Mouse (Mus musculus): ENCODE data around the gene Gskip. TPM values are rescaled to one million over a fixed set of nuclear protein-coding genes. Genes with fewer than 3 reads are reported as not detected.
A peak's percentile ranks its signal among the peaks of the same experiment; 100 is the strongest.

Gene Gskip
- polyA plus RNA-seq (2017; shearing (Covaris generic)): 10 to 100 TPM; 38.3 to 38.4 TPM

GRCm38 (mm10) chr12:105683933-105684901, at the start of gene Gskip:
Gskip (plus strand) TSS chr12:105684829.
- ATAC-seq: peak; percentile 44

GRCm38 (mm10) chr12:105636551-105636950, 48.1 kb upstream of the Gskip start:
- ATAC-seq: no peak

GRCm38 (mm10) chr12:105637554-105637953, 47.1 kb upstream of the Gskip start:
- ATAC-seq: no peak

GRCm38 (mm10) chr12:105642770-105643321, 41.8 kb upstream of the Gskip start:
- ATAC-seq: no peak

- no peak for ATAC-seq
Measured at GRCm38 (mm10) chr12:105655850-105656249, 28.8 kb upstream of the Gskip start.

- no peak for ATAC-seq
Measured at GRCm38 (mm10) chr12:105676274-105676673, 8.4 kb upstream of the Gskip start.

GRCm38 (mm10) chr12:105678211-105678610, 6.4 kb upstream of the Gskip start:
- ATAC-seq: no peak

GRCm38 (mm10) chr12:105678762-105679161, 5.9 kb upstream of the Gskip start:
- no peak for ATAC-seq

GRCm38 (mm10) chr12:105685001-105685691, 517 bp downstream of the Gskip start, which contains the start of gene Atg2b:
Atg2b (minus strand) TSS chr12:105685211.
- peak; percentile 82 for ATAC-seq

- no peak for ATAC-seq
Measured at GRCm38 (mm10) chr12:105686791-105687190, 2.2 kb downstream of the Gskip start.

GRCm38 (mm10) chr12:105687416-105687815, 2.8 kb downstream of the Gskip start:
- ATAC-seq: no peak

- ATAC-seq: no peak
Measured at GRCm38 (mm10) chr12:105688546-105688945, 3.9 kb downstream of the Gskip start.

GRCm38 (mm10) chr12:105689435-105689834, 4.8 kb downstream of the Gskip start:
- ATAC-seq: no peak

- ATAC-seq: no peak
Measured at GRCm38 (mm10) chr12:105694021-105694420, 9.4 kb downstream of the Gskip start.

- no peak for ATAC-seq
Measured at GRCm38 (mm10) chr12:105695848-105696247, 11.2 kb downstream of the Gskip start.

GRCm38 (mm10) chr12:105697104-105697780, 12.6 kb downstream of the Gskip start:
- no peak for ATAC-seq

- ATAC-seq: no peak
Measured at GRCm38 (mm10) chr12:105700433-105700832, 15.8 kb downstream of the Gskip start.

GRCm38 (mm10) chr12:105705799-105706487, 21.3 kb downstream of the Gskip start, which contains the start of gene Ak7:
Ak7 (plus strand) TSS chr12:105705976.
- ATAC-seq: no peak

GRCm38 (mm10) chr12:105718616-105719015, 34.0 kb downstream of the Gskip start:
- peak; percentile 43 for ATAC-seq

GRCm38 (mm10) chr12:105720196-105720595, 35.6 kb downstream of the Gskip start:
- ATAC-seq: no peak

GRCm38 (mm10) chr12:105721452-105722132, 37.0 kb downstream of the Gskip start:
- ATAC-seq: no peak
